Mouse (Mus musculus) C2C12 (cell line): Measurements from ENCODE around the gene Eml2.

Experiments
- CEBPB ChIP-seq: IDR thresholded peaks from one replicate; pipeline ENCODE4 v1.6.1; 2011; ENCODE audit warnings: low read depth, mild to moderate bottlenecking, control low read depth, moderate library complexity
- CTCF ChIP-seq: IDR thresholded peaks from one replicate; pipeline ENCODE4 v1.5.1; 2011; ENCODE audit not compliant: control insufficient read depth, insufficient read depth, insufficient read length
- FOSL1 ChIP-seq: IDR thresholded peaks from one replicate; pipeline ENCODE4 v1.8.0; 2011; ENCODE audit warnings: mild to moderate bottlenecking, low read length; ENCODE audit not compliant: poor library complexity, insufficient read depth, severe bottlenecking
- MAX ChIP-seq: IDR thresholded peaks from one replicate; pipeline ENCODE4 v1.6.1; 2011; ENCODE audit warnings: mild to moderate bottlenecking, control low read depth
- MYOD1 ChIP-seq: IDR thresholded peaks from one replicate; pipeline ENCODE4 v1.6.1; 2011; ENCODE audit warnings: low read depth; ENCODE audit not compliant: control insufficient read depth, insufficient read length
- MYOG ChIP-seq: IDR thresholded peaks from one replicate; pipeline ENCODE4 v1.6.1; 2011; ENCODE audit not compliant: control insufficient read depth, insufficient read length; ENCODE audit errors: extremely low read depth
- USF1 ChIP-seq: IDR thresholded peaks from one replicate; pipeline ENCODE4 v1.6.1; 2011; ENCODE audit warnings: low read depth, mild to moderate bottlenecking, control low read depth, moderate library complexity

- no peak for TF ChIP-seq MAX
- TF ChIP-seq CTCF = peak; percentile 50
- no peak for TF ChIP-seq USF1
- TF ChIP-seq MYOD1 = no peak
- TF ChIP-seq CEBPB = no peak
- no peak for TF ChIP-seq MYOG
- TF ChIP-seq FOSL1 = no peak
These were observed 3.0 kb downstream of the Eml2 start for GRCm38 (mm10) chr7:19179173-19179572.
